Mouse (Mus musculus) C2C12 (cell line): ENCODE measurements around the gene Rorc.

ENCODE experiments used
- CEBPB ChIP-seq: IDR thresholded peaks from one replicate; pipeline ENCODE4 v1.6.1; 2011; ENCODE audit warnings: low read depth, mild to moderate bottlenecking, control low read depth, moderate library complexity
- CTCF ChIP-seq: IDR thresholded peaks from one replicate; pipeline ENCODE4 v1.5.1; 2011; ENCODE audit not compliant: control insufficient read depth, insufficient read depth, insufficient read length
- USF1 ChIP-seq: IDR thresholded peaks from one replicate; pipeline ENCODE4 v1.6.1; 2011; ENCODE audit warnings: low read depth, mild to moderate bottlenecking, control low read depth, moderate library complexity

DNA sequence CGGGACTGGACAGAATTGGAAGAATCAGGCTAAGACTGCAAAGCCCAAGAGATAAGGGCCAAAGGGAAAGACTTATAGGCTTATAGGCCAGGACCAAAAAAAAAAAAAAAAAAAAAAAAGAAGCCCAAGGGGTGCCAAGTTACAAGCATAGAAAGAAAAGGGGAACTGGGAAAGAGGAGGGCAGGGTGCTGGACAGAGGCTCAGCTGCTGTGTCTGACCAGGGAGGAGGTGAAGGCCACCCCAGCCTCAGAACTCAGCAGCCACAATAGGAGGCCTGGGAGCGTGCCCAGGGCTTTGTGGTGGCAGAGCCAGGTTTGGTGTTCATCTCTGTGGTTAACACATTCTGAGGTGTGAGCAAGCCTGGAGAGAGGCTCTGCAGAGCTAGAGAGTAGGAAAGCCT, 2.6 kb downstream of the Rorc start:
- TF ChIP-seq CEBPB (no peak), CTCF (no peak), USF1 (no peak)
